Mouse (Mus musculus): ENCODE data around the gene Jag2. TPM values are rescaled to one million over a fixed set of nuclear protein-coding genes. Genes with fewer than 3 reads are reported as not detected.

Jag2 gene
- polyA plus RNA-seq, 1 experiment from 2014 or later = 6.8 TPM

DNA sequence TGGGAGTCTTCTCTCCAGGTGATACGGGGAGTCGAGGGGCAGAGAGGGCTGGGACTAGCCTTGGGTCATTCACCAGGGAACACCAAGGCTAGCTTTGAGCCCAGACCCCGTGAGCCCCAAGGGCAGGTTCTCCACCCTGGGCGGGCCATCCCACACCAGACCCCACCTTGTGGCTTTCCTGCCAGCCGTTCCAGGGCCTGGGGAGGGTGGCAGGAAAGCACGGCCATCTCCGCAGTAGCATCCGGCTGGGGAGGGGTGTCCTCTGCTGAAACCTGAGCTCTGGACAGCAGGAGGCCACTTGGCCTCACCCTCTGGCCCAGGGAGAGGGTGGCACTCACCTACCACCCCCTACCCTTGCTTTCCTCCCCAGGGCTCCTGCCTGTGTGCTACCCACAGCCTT, 11.7 kb downstream of the Jag2 start:
- Histone ChIP-seq H3K9me3 (no peaks in the 10 kb centered on the region), H3K9ac (replicated peaks) (no peak overlapping the region; the same call in 1 of the 2 replicates), H3K36me3 (no peaks in the 10 kb centered on the region), H3K27ac (no peak overlapping the region), H3K4me3 (replicated peaks) (no peak overlapping the region), H3K4me2 (no peak overlapping the region), H3K4me1 (replicated peaks) (peaks cover 9% of the 10 kb centered on the region; the same call in 1 of the 2 replicates), H3K27me3 (0 out of 2 replicates have a peak, but pooled peaks cover 12% of the 10 kb centered on the region)
- ATAC-seq (ENCODE audit: insufficient number of reproducible peaks, insufficient read depth, low FRiP score, low TSS enrichment, low read depth) = no peak
- WGBS = 33% methylated on average over 8 of the region's 8 CpGs

DNA sequence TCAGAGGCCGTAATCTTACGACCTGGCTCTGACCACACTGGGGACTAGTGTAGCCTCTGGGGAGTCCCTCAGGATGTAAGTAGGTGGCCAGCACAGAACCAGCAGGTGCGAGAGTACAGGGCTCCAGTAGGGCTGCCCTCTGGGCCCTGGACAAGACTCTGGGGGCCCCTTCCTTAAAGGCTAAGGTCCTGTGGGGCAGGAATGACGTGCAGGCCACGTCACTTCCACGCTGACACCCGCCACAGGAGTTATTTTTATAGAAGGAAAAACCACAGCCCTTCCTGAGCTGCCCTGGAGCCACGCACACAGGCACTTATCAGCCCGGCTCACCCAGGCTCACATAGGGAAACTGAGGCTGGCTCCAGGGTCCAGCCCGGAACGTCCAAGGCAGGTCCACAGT, 12.1 kb downstream of the Jag2 start:
- Histone ChIP-seq H3K27me3 (0 out of 2 replicates have a peak, but pooled peaks cover 12% of the 10 kb centered on the region), H3K9me3 (no peaks in the 10 kb centered on the region), H3K4me3 (replicated peaks) (no peak overlapping the region), H3K36me3 (no peaks in the 10 kb centered on the region), H3K4me1 (replicated peaks) (peaks cover 4% of the 10 kb centered on the region; the same call in 1 of the 2 replicates), H3K27ac (no peak overlapping the region), H3K4me2 (no peak overlapping the region), H3K9ac (replicated peaks) (no peak overlapping the region)
- 81% methylated on average over 11 of the region's 11 CpGs for whole genome bisulfite sequencing
- no peak for ATAC-seq (ENCODE audit: insufficient number of reproducible peaks, insufficient read depth, low FRiP score, low TSS enrichment, low read depth)

DNA sequence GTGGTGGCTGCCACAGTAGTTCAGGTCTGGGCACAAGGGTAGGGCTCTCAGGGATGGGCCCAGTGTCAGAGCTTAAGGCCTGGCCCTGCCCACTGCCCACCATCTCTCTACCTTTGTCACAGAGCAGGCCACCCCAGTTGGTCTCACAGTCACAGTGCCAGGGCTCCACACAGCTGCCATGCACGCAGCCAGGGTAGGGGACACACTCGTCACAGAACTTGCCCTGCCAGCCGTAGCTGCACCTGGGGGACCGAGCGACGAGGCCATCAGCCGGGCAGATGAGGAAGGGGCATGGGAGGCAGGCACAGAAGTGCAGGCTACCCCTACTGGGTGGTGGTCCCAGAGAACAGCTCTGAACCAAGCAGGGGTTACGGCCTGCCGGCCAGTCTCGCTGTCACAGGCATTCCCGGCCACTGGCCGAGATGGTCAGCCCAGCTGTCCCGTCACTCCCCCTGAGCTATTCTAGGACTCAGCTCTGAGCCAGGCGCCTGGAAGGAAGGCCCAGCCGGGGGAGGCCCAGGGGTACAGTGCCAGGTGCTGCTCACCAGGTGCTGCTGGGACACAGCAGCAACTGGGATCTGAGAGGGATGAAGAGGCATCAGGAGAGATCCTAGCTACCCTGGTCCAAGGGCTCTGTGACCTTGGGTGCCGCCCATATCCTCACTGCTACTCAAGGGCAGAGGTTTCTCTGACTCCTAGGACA, 12.7 kb downstream of the Jag2 start:
- Histone ChIP-seq H3K36me3 (no peaks in the 10 kb centered on the region), H3K27ac (no peak overlapping the region), H3K9me3 (no peaks in the 10 kb centered on the region), H3K4me2 (no peak overlapping the region), H3K4me1 (replicated peaks) (0 out of 2 replicates have a peak, but pooled peaks cover 4% of the 10 kb centered on the region), H3K4me3 (replicated peaks) (no peak overlapping the region), H3K9ac (replicated peaks) (no peak overlapping the region), H3K27me3 (0 out of 2 replicates have a peak, but pooled peaks cover 12% of the 10 kb centered on the region)
- 79% methylated on average over 16 of the region's 16 CpGs for WGBS
- no peak for ATAC-seq (ENCODE audit: insufficient number of reproducible peaks, insufficient read depth, low FRiP score, low TSS enrichment, low read depth)

DNA sequence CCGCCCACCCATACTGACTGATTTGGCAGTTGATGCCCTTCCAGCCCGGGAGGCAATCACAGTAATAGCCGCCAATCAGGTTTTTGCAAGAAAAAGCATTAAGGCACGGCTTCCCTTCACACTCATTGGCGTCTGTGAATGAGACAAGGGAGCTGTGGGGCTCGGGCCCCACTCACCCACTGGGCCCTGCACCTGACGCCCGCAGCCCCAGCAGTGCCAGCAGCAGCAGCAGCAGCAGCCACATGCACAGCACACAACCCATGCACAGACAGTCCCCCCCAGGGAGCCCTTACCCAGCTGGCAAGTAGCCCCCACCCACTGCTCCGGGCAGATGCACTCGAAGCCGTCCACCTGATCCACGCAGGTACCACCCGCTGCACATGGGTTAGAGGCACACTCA, 14.0 kb downstream of the Jag2 start:
- Histone ChIP-seq H3K9ac (replicated peaks) (no peak overlapping the region), H3K4me2 (no peak overlapping the region), H3K4me1 (replicated peaks) (0 out of 2 replicates have a peak, but pooled peaks cover 4% of the 10 kb centered on the region), H3K36me3 (no peaks in the 10 kb centered on the region), H3K9me3 (no peaks in the 10 kb centered on the region), H3K4me3 (replicated peaks) (no peak overlapping the region), H3K27me3 (0 out of 2 replicates have a peak, but pooled peaks cover 12% of the 10 kb centered on the region), H3K27ac (no peak overlapping the region)
- WGBS = 83% methylated on average over 13 of the region's 13 CpGs
- no peak for ATAC-seq (ENCODE audit: insufficient number of reproducible peaks, insufficient read depth, low FRiP score, low TSS enrichment, low read depth)

DNA sequence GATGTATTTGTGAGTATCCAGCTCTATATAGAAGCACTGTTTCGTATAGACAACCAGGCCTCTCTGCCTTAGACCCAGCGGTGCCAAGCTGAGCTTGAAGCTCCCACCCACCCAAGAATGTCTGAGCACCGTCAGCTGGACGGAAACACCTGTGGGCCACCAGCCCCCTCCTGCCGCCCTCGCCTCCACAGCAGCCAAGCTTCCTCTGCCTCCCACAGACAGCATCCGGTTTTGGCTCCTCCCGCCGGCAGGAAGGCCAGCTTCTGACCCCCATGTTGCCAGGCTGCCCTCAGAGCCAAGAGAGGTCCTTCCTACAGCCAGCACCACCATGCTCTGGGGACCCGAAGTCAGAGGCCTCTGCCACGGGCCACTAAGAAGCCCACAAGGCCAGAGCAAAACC, 15.0 kb downstream of the Jag2 start:
- no peak for ATAC-seq (ENCODE audit: insufficient number of reproducible peaks, insufficient read depth, low FRiP score, low TSS enrichment, low read depth)
- Histone ChIP-seq H3K4me2 (no peak overlapping the region), H3K9ac (replicated peaks) (no peak overlapping the region), H3K4me3 (replicated peaks) (no peak overlapping the region), H3K4me1 (replicated peaks) (0 out of 2 replicates have a peak, but pooled peaks cover 4% of the 10 kb centered on the region), H3K9me3 (no peaks in the 10 kb centered on the region), H3K27me3 (0 out of 2 replicates have a peak, but pooled peaks cover 12% of the 10 kb centered on the region), H3K36me3 (no peaks in the 10 kb centered on the region; the same call in 1 of the 2 replicates), H3K27ac (no peak overlapping the region)
- WGBS = 77% methylated on average over 11 of the region's 11 CpGs

DNA sequence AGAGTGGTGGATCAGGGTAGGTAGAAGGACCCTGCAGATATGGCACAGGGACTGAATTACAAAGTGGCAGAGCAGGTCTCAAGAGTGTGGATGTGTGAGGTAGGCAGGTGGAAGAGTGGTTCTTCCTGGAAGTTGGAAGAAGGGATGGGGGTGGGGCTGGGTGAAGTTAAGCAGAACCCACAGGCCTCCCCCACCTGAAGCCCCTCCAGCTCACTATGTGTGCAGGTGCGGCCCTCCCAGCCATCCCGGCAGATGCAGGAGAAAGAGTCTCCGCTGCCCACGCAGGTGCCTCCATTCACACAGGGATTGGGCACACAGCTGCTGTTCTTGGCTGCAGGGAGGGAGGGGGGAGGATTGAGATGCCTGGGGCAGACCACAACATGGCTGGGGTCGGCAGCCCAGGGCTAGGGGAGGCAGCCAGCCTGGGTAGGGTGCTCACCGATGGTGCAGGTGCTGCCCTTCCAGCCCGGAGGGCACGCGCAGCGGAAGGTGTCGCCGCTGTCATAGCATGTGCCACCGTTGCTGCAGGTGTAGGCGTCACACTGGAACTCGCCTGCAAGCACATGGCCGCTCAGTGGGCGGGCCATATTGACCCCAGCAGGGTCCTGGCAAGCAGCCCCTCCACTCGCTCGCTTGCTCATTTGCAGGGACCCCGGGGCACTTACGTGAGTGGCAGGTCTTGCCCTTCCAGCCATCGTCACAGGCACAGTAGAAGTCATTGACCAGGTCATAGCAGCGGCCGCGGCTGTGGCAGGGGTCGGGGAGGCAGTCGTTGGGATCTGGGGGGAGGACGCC, 16.4 kb downstream of the Jag2 start:
- no peak overlapping the region for H3K9ac ChIP-seq (replicated peaks)
- no peak overlapping the region for H3K4me3 ChIP-seq (replicated peaks)
- no peak for ATAC-seq (ENCODE audit: insufficient number of reproducible peaks, insufficient read depth, low FRiP score, low TSS enrichment, low read depth)
- WGBS = 85% methylated on average over 28 of the region's 28 CpGs
- H3K36me3 ChIP-seq = peaks cover 4% of the 10 kb centered on the region; the same call in 1 of the 2 replicates
- 0 out of 2 replicates have a peak, but pooled peaks cover 4% of the 10 kb centered on the region for H3K4me1 ChIP-seq (replicated peaks)
- no peak overlapping the region for H3K4me2 ChIP-seq
- H3K27me3 ChIP-seq = 0 out of 2 replicates have a peak, but pooled peaks cover 7% of the 10 kb centered on the region
- no peaks in the 10 kb centered on the region; the same call in 1 of the 2 replicates for H3K9me3 ChIP-seq
- H3K27ac ChIP-seq = no peak overlapping the region

DNA sequence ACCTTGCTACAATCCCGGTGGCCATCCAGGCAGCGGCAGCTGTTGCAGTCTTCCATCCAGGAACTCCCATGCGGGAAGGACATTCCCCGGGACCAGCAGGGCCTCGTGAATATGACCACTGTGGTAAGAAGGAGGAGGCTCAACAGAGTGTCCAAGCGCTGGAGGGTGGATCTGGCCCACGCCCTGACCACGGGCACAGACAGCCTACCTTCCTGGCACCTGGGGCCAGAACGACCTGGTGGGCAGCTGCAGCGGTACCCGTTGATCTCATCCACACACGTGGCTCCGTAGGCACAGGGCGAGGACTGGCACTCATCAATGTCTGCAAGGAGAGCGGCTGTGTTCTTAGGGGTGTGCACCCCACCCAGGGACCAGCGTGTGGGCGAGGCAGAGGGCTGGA, 17.9 kb downstream of the Jag2 start:
- H3K4me2 ChIP-seq = no peak overlapping the region
- H3K27me3 ChIP-seq = 0 out of 2 replicates have a peak, but pooled peaks cover 4% of the 10 kb centered on the region
- peaks cover 4% of the 10 kb centered on the region; the same call in 1 of the 2 replicates for H3K36me3 ChIP-seq
- no peak for ATAC-seq (ENCODE audit: insufficient number of reproducible peaks, insufficient read depth, low FRiP score, low TSS enrichment, low read depth)
- H3K9ac ChIP-seq (replicated peaks) = no peak overlapping the region
- 90% methylated on average over 17 of the region's 17 CpGs for WGBS
- no peak overlapping the region for H3K27ac ChIP-seq
- H3K9me3 ChIP-seq = no peaks in the 10 kb centered on the region; the same call in 1 of the 2 replicates
- no peak overlapping the region for H3K4me3 ChIP-seq (replicated peaks)
- no peaks in the 10 kb centered on the region for H3K4me1 ChIP-seq (replicated peaks)

DNA sequence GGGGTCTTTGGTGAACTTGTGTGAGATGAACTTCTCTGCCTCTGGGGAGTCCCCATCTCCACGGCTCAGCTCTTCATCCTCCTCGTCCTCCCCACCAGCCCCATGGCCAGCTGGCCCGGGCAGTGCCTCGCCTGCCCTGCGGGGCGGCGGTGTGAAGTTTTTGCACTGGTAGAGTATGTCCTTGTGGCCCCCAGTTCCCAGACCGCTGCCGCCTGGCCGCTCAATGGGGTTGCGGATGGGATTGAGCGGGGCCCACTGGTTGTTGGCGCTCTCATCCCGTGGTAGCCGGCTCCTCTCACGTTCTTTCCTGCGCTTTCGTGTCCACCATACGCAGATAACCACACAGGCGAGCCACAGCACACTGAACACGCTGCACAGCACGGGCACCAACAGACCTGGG, 20.6 kb downstream of the Jag2 start:
- no peak overlapping the region for H3K4me3 ChIP-seq (replicated peaks)
- H3K27ac ChIP-seq = no peak overlapping the region
- WGBS = 93% methylated on average over 22 of the region's 22 CpGs
- H3K9ac ChIP-seq (replicated peaks) = no peak overlapping the region
- H3K4me1 ChIP-seq (replicated peaks) = no peaks in the 10 kb centered on the region
- peaks cover 4% of the 10 kb centered on the region; the same call in 1 of the 2 replicates for H3K36me3 ChIP-seq
- no peak for ATAC-seq (ENCODE audit: insufficient number of reproducible peaks, insufficient read depth, low FRiP score, low TSS enrichment, low read depth)
- no peaks in the 10 kb centered on the region; the same call in 1 of the 2 replicates for H3K9me3 ChIP-seq
- no peak overlapping the region for H3K4me2 ChIP-seq
- H3K27me3 ChIP-seq = no peaks in the 10 kb centered on the region

DNA sequence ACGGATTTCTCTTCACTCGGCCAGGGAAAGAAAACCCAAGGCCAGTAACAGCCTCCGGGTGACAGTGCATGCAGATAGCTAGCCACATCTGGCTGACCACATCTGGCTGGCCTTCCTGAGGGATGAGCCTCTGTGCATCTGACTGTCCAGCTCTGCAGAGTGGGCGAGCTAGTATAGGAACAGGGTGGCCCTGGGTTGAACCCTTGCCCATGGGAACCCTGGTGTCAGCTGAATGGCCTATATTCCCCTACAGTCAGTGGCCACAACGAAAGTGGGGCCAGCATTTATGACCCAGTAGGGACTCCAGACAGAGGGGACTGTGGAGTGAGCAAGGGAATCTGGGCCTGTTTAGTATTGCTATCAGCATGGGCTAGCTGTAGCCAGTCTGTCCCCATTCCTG, 24.6 kb downstream of the Jag2 start:
- no peaks in the 10 kb centered on the region; the same call in 1 of the 2 replicates for H3K9me3 ChIP-seq

DNA sequence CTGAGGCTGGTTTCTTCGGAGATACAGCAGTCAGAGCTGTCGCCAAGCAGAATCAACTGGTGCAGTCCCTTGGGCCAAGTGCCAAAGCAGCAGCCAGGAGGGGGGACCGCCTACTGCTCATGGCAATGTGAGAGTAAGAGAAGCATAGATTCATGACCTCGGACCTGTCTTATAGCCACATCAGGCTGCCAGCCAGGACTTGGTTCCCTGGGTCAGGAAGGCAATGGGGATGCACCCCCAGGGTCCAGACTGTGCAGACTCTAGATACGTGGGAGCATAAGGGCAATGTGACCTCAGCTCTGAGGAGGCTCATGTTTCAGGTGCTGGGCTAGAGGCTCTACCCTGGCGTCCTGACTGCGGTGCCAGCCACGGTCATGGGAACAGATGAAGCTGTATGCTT, 25.6 kb downstream of the Jag2 start:
- no peaks in the 10 kb centered on the region; the same call in 1 of the 2 replicates for H3K9me3 ChIP-seq
- peaks cover 3% of the 10 kb centered on the region; the same call in 1 of the 2 replicates for H3K36me3 ChIP-seq
- H3K27me3 ChIP-seq = no peaks in the 10 kb centered on the region
- H3K27ac ChIP-seq = no peak overlapping the region
- WGBS = 65% methylated on average over 8 of the region's 8 CpGs
- H3K4me2 ChIP-seq = no peak overlapping the region
- H3K4me1 ChIP-seq (replicated peaks) = no peaks in the 10 kb centered on the region
- no peak for ATAC-seq (ENCODE audit: insufficient number of reproducible peaks, insufficient read depth, low FRiP score, low TSS enrichment, low read depth)
- H3K9ac ChIP-seq (replicated peaks) = no peak overlapping the region
- H3K4me3 ChIP-seq (replicated peaks) = no peak overlapping the region

More for the DNA sequence above, 24.6 kb downstream of the Jag2 start:
- Histone ChIP-seq H3K27ac (no peak overlapping the region), H3K36me3 (peaks cover 4% of the 10 kb centered on the region; the same call in 1 of the 2 replicates), H3K4me3 (replicated peaks) (no peak overlapping the region), H3K27me3 (no peaks in the 10 kb centered on the region), H3K4me1 (replicated peaks) (no peaks in the 10 kb centered on the region), H3K9ac (replicated peaks) (no peak overlapping the region), H3K4me2 (no peak overlapping the region)
- 79% methylated on average over 5 of the region's 5 CpGs for WGBS
- no peak for ATAC-seq (ENCODE audit: insufficient number of reproducible peaks, insufficient read depth, low FRiP score, low TSS enrichment, low read depth)

DNA sequence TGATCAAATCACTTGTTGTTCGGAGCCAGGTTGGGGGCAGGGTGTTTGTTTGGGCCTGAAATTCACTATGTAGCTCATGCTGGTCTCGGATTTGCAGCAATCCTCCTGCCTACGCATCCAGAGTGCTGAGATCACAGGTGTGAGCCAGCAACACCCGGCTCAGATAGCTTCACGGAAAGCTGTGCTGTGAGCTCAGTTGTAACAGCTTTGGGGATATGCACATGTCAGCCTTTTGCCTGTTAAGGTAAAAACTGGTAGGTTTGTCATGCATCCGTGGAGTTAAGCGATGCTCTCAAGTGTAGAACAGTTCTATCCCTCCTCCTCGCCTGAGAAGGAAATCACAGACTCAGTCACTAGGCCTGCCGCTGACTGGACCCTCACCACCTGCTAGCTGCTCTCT, 28.9 kb downstream of the Jag2 start:
- Histone ChIP-seq H3K4me2 (no peak overlapping the region), H3K27me3 (peaks cover 9% of the 10 kb centered on the region; the same call in 1 of the 2 replicates), H3K9ac (replicated peaks) (no peak overlapping the region), H3K4me1 (replicated peaks) (peaks cover 5% of the 10 kb centered on the region; the same call in 1 of the 2 replicates), H3K27ac (no peak overlapping the region), H3K36me3 (no peaks in the 10 kb centered on the region), H3K9me3 (no peaks in the 10 kb centered on the region), H3K4me3 (replicated peaks) (no peak overlapping the region)
- WGBS = 79% methylated on average over 9 of the region's 9 CpGs
- ATAC-seq (ENCODE audit: insufficient number of reproducible peaks, insufficient read depth, low FRiP score, low TSS enrichment, low read depth) = no peak

All from limb, embryonic 12.5 days (tissue).